Mouse (Mus musculus): ENCODE measurements around the gene Gm47985. TPM values are rescaled to one million over a fixed set of nuclear protein-coding genes. Genes with fewer than 3 reads are reported as not detected.
A peak's percentile ranks its signal among the peaks of the same experiment; 100 is the strongest.
"Not testable (repeated sequence)": the region's sequence is repeated elsewhere in the genome, so short reads cannot be mapped to it uniquely, and the experiment has no call there.

Gene Gm47985
- polyA plus RNA-seq (2015; fragmentation: Nextera tagmentation; extraction: Ambion mirVana) = not detected in 2 replicates

- DNase-seq (ENCODE audit: low spot score) = not testable (repeated sequence)
Observed at GRCm38 (mm10) chr1:151182266-151182665, at the start of gene Gm47985. Gene Gm47985, plus strand, starts transcription at chr1:151182537.

GRCm38 (mm10) chr1:151132686-151133085 is 49.7 kb upstream of the Gm47985 start:
- DNase-seq (ENCODE audit: low spot score) = no peak

- DNase-seq (ENCODE audit: low spot score) = no peak
Observed at GRCm38 (mm10) chr1:151138388-151138787, 43.9 kb upstream of the Gm47985 start.

GRCm38 (mm10) chr1:151140956-151141355 is 41.4 kb upstream of the Gm47985 start:
- DNase-seq (ENCODE audit: low spot score) = no peak

- no peak for DNase-seq (ENCODE audit: low spot score)
Observed at GRCm38 (mm10) chr1:151144471-151145146, 37.7 kb upstream of the Gm47985 start.

- DNase-seq (ENCODE audit: low spot score) = no peak
Observed at GRCm38 (mm10) chr1:151147801-151148200, 34.5 kb upstream of the Gm47985 start.

- DNase-seq (ENCODE audit: low spot score) = no peak
Observed at GRCm38 (mm10) chr1:151150211-151150610, 32.1 kb upstream of the Gm47985 start.

- no peak for DNase-seq (ENCODE audit: low spot score)
Observed at GRCm38 (mm10) chr1:151151089-151151488, 31.2 kb upstream of the Gm47985 start.

GRCm38 (mm10) chr1:151153056-151153652 is 29.2 kb upstream of the Gm47985 start:
- DNase-seq (ENCODE audit: low spot score) = no peak

GRCm38 (mm10) chr1:151154131-151154530 is 28.2 kb upstream of the Gm47985 start:
- DNase-seq (ENCODE audit: low spot score) = not testable (repeated sequence)

- DNase-seq (ENCODE audit: low spot score) = no peak
Observed at GRCm38 (mm10) chr1:151156129-151156528, 26.2 kb upstream of the Gm47985 start.

- DNase-seq (ENCODE audit: low spot score) = no peak
Observed at GRCm38 (mm10) chr1:151156777-151157632, 25.3 kb upstream of the Gm47985 start.

- DNase-seq (ENCODE audit: low spot score) = no peak
Observed at GRCm38 (mm10) chr1:151157963-151158856, 24.1 kb upstream of the Gm47985 start.

- no peak for DNase-seq (ENCODE audit: low spot score)
Observed at GRCm38 (mm10) chr1:151158857-151159510, 23.4 kb upstream of the Gm47985 start.

- no peak for DNase-seq (ENCODE audit: low spot score)
Observed at GRCm38 (mm10) chr1:151166031-151166430, 16.3 kb upstream of the Gm47985 start.

- DNase-seq (ENCODE audit: low spot score) = peak; percentile 42
Observed at GRCm38 (mm10) chr1:151167297-151168047, 14.9 kb upstream of the Gm47985 start.

GRCm38 (mm10) chr1:151168637-151169036 is 13.7 kb upstream of the Gm47985 start:
- no peak for DNase-seq (ENCODE audit: low spot score)

GRCm38 (mm10) chr1:151171572-151172461 is 10.5 kb upstream of the Gm47985 start:
- no peak for DNase-seq (ENCODE audit: low spot score)
